Mouse (Mus musculus) retina, adult 2 months (tissue): ENCODE results near the gene Hoxd3.

Experiments
- DNase-seq: peaks from one replicate; pipeline ENCODE4 v3.0.0-alpha.2; 2012; ENCODE audit warnings: low read depth, low spot score

Hoxd3 gene

DNA sequence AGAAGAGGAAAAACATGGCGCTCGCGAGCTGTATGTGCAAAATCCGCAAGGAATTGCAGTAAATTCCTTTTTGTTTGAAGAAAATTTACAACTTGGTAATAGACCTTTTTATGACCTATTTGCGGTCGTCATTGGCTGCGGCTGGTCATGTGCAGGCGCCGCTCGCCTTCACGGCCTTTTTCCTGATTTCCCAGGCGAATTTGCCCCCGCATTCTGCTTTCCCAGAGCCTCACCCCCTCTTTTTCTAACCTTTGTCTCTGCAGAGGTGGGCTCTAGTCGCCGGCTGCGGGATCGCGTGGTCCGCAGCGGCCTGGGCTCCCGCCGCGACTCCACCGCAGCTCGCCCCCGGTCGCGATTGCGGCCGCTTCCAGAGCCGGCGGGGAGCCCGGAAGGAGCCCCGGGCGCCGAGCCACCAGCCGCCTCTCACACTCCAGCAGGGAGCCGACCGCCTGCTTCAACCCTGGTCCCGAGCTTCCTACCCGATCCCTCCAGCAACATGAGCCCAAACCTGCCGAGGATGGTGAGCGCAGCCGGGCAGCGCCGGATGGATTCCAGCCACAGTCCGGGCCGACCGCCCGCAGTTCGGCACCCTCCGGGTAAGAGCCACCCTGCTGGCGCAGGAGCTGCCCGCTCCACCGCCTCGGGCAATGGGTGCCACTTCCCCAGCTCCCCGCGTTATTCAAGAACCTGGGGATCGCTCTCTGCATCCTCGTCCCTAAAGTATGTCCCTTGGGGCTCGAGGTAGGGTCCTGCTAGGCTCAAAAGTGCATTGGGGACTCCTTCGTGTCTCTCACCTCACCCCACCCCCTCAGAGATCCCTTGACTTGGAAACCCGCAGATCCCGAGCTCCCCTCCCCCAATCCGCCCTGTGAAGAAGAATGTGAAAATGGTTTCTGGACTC, at the start of gene Hoxd3, which contains the start of gene Hoxd4:
Gene Hoxd3, plus strand, starts transcription at position 207 of the 901 bp plus-strand sequence.
Gene Hoxd4, plus strand, starts transcription at position 209 of the 901 bp plus-strand sequence.
- no peak for DNase-seq

DNA sequence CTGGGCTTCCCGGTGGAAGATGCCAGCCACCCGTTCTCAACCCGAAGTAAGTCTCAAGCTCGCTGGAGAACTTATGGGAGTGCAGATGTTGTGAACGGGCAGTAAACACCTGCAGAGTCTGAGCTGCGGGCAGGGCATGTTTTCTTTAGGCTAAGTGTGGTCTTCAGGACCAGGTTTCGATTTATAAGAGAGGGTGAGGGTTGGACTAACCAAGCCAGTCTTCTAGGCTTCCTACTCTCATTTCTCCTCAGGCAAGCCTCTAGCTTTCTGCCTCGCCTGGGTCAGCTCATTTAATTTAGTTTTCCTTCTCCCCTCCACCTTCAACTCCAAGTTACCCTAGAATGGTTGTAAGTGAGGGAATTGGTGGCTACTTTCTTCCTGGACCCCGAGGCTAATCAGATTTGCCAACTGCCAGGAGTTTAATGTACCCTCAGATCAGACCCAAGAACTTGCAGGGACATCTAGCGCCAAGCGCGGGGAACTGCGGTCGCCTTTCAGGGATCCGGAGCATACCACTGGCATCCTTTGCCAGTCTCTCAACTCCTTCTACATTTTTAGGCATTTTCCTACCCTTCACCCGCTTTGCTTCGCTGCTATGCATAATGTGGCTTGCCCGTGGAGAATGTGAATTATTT, 48.3 kb upstream of the Hoxd3 start:
- no peak for DNase-seq

DNA sequence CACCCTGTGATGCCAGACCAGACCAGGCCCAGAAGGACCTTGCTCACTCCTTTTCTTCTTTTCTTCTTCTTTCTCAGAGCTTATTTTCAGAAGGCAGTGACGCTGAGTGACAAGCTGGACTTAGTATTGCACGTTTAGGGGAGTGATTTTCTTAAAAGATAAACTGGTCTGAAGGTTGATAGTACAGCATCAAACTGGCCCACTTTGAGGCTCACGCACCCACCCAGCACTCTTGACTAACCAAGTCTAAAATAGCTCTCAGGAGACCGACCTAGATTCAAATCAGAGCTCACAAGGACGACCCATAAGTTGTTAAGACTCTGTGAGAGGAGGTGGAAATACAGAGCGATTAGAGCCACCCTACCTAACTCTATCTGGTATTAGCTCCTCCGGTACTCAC, 45.3 kb upstream of the Hoxd3 start:
- DNase-seq, result no peak

- DNase-seq, result no peak
Observed at GRCm38 (mm10) chr2:74667191-74667841, 44.4 kb upstream of the Hoxd3 start.

DNA sequence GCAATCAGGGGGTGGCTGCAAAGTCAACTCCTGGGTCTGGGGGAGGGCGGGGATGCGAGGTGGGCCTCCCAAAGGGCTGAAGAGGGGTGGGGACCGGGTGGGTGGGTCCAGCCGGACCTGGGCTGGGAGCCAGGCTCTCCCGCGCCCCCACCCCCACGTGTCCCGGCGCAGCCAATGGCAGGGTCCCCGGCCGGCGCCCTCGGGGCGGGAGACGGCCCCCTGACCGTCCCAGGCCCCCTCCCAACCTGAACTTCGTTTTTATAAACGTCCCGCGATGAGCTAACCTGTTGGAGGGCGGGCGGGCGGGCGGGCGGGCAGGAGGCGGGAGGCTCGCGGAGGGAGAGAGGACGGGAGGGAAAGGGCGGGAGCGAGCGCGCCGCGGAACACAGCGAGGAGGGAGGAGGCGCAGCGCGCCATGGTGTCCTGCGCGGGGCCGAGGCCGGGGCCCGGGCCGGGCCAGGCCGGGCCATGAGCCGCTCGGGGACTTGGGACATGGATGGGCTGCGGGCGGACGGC, 43.8 kb upstream of the Hoxd3 start, which contains the start of gene Hoxd13:
Gene Hoxd13, plus strand, starts transcription at position 469 of the 516 bp plus-strand sequence.
- no peak for DNase-seq

DNA sequence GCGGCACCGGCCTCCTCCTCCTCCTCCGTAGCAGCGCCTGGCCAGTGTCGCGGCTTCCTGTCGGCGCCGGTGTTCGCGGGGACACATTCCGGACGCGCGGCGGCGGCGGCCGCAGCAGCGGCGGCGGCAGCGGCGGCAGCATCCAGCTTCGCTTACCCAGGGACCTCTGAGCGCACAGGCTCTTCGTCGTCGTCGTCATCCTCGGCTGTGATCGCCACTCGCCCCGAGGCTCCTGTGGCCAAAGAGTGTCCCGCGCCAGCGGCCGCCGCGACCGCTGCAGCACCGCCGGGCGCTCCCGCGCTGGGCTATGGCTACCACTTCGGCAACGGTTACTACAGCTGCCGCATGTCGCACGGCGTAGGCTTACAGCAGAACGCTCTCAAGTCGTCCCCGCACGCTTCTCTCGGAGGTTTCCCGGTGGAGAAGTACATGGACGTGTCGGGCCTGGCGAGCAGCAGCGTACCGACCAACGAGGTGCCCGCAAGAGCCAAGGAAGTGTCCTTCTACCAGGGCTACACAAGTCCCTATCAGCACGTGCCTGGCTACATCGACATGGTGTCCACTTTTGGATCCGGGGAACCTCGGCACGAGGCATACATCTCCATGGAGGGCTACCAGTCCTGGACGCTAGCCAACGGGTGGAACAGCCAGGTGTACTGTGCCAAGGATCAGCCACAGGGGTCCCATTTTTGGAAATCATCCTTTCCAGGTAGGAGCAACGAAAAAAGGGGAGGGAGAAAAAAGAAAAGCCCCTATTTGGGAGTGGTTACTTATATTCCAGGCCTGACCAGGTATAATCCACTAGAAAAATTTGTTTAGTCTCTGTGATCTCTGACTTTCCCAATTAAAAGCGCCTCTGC, 43.1 kb upstream of the Hoxd3 start:
- DNase-seq, result no peak

DNA sequence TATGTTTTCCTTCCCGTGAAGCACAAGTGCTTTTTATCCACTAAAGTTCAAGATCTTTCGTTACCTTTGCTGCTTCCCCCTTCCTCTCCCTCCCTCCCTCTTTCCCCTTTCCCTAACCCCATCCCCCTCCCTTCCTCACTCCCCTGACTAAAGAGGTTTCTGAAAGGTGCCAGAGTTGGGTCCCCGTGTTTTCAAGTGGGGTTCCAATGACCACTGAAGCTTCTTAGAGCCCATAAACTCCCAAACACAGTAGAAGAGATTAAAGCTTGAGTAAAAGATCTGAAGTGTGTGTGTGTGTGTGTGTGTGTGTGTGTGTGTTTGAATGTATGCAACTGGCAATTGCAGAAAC, 42.5 kb upstream of the Hoxd3 start:
- no peak for DNase-seq

DNA sequence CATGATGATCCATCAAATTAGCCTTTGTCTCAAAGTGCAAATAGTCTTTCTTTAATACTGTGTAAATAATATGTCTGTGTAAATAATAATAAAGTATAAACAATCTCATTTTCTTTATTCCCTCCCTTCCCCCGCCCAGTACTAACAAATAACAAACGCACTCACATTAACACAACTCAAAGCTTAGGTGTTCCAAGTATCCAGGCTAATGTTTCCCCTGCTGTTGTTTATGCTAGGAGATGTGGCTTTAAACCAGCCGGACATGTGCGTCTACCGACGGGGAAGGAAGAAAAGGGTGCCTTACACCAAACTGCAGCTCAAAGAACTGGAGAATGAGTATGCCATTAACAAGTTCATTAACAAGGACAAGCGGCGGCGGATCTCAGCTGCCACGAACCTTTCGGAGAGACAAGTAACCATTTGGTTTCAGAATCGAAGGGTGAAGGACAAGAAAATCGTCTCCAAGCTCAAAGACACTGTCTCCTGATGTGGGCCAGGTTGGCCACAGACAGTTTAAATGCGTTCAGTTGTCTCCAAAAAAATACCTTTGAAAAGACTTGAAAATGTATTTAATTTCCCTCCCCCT, 42.0 kb upstream of the Hoxd3 start:
- no peak for DNase-seq

- no peak for DNase-seq
Observed at GRCm38 (mm10) chr2:74670632-74671188, 41.0 kb upstream of the Hoxd3 start.

DNA sequence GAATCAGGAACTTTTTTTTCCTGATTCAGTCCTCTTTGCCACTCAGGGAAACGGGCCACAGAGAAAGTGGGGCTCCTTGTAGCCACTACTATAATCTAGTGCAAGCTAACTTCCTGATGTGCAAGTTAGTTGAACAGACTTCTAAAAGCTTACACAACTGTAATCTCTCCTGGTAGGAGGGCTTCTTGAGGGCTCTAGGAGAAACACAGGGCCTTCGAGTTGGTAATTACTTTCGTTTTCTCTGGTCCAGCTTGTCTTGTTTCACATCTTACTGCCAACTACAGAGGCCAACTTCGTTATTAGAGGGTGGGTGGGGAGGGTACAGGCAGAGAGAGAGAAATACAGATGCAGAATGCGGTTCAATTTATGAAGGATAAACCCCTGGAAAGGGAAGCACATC, 39.9 kb upstream of the Hoxd3 start:
- DNase-seq, result no peak

GRCm38 (mm10) chr2:74672481-74673362, 39.0 kb upstream of the Hoxd3 start:
- no peak for DNase-seq

DNA sequence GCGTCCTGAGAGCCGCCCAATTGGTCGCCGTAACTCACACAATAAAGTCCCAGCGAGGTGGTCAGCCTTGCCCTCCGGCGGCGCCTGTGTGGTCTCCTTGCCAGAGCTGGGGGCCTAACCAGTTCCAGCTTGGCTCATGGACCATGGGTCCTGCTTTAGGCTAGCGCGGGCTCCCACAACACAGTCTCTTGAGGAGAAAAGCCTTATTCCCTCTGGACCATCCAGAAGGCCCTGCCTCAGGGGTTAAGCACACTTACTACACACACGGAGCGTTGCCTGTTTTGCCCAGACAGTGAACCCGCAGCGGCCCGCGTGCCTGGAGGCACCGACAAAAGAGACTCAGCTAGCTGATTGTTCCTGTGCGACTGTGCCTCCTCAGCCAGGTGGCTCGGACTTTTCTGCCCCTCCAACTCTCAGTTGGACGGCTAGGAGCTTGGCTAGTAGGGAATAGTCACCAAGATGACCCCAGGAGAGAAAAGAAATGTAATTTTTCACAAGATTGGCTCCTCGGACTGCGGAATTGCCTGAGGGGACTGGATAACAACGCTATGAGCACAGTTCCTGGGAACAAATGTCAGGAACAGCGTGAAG, 37.8 kb upstream of the Hoxd3 start:
- no peak for DNase-seq

GRCm38 (mm10) chr2:74674881-74675665, 36.7 kb upstream of the Hoxd3 start, which contains the start of gene Hoxd12:
TSS of gene Hoxd12 (plus strand) at chr2:74675013.
- no peak for DNase-seq

DNA sequence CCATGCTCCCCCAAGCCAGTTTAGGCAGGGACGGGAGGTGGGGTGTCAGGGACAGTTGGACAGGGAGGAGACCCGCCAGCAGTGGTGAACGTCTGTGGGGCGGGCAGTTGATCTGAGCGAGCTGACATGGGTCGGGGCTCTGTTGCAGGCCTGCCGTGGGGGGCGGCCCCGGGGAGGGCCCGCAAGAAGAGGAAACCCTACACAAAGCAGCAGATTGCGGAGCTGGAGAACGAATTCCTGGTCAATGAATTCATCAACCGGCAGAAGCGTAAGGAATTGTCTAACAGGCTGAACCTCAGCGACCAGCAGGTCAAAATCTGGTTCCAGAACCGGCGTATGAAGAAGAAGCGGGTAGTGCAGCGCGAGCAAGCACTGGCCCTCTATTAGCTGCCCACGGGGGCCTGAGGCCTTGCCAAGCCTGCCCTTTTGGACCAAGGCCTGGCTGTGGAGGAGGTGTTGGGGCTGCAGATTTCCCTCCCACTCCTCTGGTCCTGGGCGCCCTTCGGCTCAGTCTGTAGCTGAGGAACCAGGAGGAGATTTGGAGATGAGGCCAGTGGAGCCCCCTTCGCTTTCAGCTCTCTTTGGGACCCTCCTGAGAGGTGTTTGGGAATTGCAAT, 36.0 kb upstream of the Hoxd3 start:
- no peak for DNase-seq

DNA sequence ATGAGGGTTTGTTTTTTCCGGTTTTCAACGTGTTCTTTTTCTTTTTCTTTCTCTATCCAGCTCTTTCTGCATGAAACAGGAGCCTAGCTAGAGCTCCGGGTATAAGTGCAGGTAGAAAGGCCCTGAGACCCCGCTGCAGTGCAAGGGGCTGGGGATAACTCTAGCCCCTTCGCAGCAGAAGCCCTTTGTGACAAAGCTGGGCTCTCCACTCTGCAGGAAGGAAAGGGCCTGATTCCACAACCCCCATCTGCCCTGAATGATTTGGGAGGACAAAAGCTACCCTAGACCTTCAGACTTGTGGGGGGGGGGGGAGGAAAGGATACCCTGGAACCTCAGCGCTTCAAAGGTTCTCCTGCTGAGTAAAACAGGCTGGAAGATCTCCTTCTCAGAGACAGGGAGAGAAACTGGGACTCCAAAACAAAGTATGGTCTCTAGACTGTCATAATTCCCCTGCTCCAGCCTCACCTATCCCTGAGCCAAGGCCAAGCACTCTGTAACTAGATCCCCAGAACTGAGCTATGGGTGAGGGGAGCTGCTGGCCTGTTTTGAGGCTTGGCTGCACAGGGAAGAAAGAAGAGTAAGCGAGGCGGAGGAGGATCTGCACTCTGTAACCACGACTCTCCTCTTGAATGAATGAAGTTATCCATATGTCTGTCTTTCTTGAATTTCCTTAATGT, 35.2 kb upstream of the Hoxd3 start:
- DNase-seq, result no peak

GRCm38 (mm10) chr2:74677106-74677505, 34.6 kb upstream of the Hoxd3 start:
- DNase-seq, result no peak

- DNase-seq, result no peak
Observed at GRCm38 (mm10) chr2:74678891-74679595, 32.7 kb upstream of the Hoxd3 start, which contains the start of gene Hoxd11. TSS of gene Hoxd11 (plus strand) at chr2:74679557.
